Mouse (Mus musculus) thymus, postnatal 0 days (tissue): Measurements from ENCODE around the gene Sars. TPM values are rescaled to one million over a fixed set of nuclear protein-coding genes. Genes with fewer than 3 reads are reported as not detected.
A peak's percentile ranks its signal among the peaks of the same experiment; 100 is the strongest.

ENCODE experiments used
- DNase-seq: peaks from one replicate; pipeline ENCODE4 v3.0.0-alpha.2; 2015; ENCODE audit warnings: low spot score
- polyA plus RNA-seq: library from polyadenylated mRNA; unstranded; fragments of >200 nt; fragmentation: Nextera tagmentation; extraction: Ambion mirVana; gene quantifications from 2 replicates; pipeline ENCODE4 v1.2.1, GENCODE M21; 2015

The Sars gene
- polyA plus RNA-seq = 122 and 127 TPM in 2 replicates

GRCm38 (mm10) chr3:108444698-108445365 is at the start of gene Sars:
TSS of gene Sars (minus strand) at chr3:108445209.
- peak; percentile 86 for DNase-seq

DNA sequence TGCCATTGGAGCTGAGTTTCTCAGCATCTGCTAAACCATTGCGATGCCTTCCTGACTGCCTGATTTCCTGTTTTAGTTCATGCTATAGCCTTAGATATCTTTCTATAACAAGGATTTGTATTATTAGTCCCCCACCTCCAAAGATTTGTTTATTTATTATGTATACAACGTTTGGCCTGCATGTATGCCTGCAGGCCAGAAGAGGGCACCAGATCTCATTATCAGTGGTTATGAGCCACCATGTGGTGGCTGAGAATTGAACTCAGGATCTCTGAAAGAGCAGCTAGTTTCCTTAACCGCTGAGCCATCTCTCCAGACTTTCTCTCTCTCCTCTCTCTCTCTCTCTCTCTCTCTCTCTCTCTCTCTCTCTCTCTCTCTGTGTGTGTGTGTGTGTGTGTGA is 45.0 kb upstream of the Sars start:
- peak; percentile 30 for DNase-seq

GRCm38 (mm10) chr3:108484749-108485148 is 39.7 kb upstream of the Sars start:
- no peak for DNase-seq

GRCm38 (mm10) chr3:108478800-108479199 is 33.8 kb upstream of the Sars start:
- DNase-seq = no peak

DNA sequence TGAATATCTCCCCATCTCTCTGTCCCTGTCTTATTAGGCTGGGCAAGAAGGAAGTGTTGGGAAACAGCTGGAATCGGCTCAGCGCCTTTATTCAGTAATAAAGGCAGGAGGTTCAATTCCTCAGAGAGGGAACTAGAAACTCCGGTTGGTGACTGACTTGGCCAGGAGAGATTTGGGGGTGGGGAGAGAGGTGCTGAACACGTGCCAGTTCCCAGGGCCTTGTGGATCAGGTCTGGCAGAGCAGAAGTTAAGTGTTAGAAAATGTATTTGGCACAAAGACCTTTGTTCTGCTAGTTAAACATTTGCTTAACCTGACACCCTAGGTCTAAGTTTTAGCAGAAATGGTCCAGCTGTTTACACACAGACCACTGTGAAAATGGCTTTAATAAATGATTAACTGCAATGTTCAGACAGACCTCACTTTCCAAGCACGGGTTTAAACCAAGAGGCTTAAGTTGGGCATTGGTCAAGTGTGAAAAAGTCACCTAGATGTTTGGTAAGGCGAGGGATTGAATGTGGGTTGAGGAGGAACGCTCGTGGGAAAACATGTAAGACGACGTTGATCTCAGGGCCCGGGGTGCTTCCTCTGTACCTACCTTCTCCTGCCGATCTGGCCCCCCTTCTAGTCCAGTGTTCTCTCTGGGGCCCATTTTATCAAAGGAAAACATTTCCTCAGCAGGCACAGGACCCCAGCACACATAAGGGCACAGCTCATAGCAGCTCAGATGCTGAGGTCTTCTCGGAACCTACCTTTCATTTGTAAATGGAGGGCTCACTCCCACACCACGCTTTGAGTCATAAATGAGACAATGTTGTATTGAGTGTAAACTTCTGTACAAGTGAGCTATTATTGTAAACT is 32.0 kb upstream of the Sars start:
- no peak for DNase-seq

GRCm38 (mm10) chr3:108475496-108475895 is 30.5 kb upstream of the Sars start:
- no peak for DNase-seq

- no peak for DNase-seq
These were observed 30.0 kb upstream of the Sars start for GRCm38 (mm10) chr3:108474969-108475368.

DNA sequence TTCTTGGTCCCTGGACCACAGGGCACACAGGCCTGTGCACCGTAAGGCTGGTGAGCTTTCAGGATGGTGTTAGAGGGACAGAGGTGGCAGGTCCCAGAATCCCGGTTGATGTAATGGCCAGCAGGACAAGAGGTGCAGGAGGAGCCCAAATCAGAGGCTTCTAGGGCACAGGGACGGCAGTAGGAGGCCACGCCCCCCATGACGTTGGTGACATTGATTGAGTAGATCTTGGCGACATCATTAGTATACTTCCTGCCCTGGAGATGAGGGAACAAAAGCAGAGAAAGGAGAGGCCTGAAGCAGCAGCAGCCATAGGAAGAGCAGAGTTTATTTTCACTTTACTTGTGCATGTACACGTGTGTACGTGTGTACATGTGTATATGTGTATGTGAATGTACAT is 22.8 kb upstream of the Sars start:
- DNase-seq = no peak

- DNase-seq = peak; percentile 52
These were observed 21.4 kb upstream of the Sars start for GRCm38 (mm10) chr3:108466425-108466824.

- peak; percentile 56 for DNase-seq
These were observed 13.9 kb upstream of the Sars start for GRCm38 (mm10) chr3:108458866-108459265.

- DNase-seq = peak; percentile 38
These were observed 13.4 kb upstream of the Sars start for GRCm38 (mm10) chr3:108458380-108458779.

DNA sequence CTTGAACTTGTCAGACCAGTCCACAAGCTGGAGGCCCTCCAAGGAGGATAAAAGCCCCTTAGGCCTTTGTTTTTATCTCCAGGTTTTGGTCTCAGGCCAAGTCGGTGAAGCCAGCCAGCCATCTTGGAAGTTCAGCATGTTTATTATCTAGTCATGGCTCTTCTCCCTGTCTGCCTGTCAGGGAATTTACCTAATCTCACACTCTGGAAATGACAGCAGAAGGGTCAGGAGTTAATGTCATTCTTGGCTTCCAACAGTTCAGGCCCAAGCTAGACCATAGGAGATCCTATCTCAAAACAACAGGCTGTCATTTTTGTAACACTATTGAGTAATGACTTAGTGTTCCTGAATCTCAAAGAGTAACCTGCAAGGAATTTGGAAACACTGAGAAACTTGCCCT is 9.2 kb upstream of the Sars start:
- DNase-seq = no peak

DNA sequence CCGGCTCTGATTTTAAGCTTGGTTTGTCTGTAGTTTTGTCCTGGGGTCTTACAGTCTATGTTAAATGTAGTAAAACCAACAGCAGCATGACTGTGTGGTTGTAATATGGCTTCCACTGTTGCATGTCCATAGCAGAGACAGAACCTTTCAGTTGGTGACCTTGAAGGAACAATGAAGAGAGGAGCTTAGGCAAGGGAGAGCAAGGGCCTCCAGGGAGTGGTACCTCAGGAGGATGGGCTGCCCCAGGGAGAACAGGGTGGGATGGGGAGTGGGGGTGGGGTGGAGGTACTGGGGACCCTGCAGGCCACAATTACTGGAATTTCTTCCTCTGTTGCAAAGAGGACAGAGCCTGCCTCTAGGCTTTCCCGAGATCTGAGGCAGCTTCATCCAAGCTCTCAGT is 7.0 kb upstream of the Sars start:
- no peak for DNase-seq

DNA sequence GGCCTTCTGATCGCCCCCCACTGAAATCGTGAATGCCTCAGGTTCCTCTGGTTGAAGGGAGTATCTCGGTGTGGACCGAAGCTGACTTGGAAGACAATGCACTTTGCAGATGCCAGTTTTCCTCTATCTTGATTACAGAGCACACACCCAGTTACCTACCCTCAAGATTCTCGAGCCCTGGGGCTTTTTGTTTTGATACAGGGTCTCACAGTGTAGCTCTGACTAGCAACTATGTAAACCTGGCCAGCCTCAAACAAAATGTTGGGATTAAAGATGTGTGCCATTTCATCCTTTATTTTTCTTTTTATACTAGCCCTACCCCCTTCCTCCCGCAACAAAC is 327 bp upstream of the Sars start:
- no peak for DNase-seq

DNA sequence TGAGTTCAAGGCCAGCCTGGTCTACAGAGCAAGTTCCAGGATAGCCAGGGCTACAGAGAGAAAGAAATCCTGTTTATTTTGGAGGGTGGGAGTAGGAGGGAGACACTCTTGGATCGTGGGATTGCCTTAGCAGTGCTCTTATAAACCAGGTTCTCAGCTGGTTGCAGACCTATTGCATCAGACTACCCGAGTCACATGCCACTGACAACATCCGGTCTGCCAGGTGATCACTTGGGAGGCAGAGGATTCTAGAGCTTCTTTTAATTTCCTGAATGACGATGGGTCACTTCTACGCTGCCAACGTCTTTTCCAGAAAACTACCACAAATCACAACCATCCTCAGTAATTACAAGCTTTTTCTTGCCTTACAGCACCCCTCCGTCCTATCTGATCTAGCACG is 980 bp downstream of the Sars start:
- peak; percentile 47 for DNase-seq

DNA sequence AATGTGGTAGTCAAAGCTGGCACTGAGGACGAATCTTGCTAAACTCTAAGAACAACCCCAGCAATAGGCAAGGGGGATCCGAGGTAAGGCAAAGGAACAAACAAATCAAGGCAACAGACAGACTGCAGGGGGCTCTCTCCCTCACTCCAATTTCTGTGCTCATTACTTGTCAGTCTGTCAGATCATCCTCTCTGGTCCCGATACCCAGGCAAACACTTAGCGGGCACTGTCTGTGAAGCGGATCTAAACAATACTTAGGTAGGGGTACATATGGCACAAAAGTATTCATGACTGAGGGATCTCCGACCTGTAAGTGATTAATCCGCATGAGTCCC is 8.7 kb downstream of the Sars start:
- DNase-seq = no peak

- DNase-seq = no peak
These were observed 9.2 kb downstream of the Sars start for GRCm38 (mm10) chr3:108435701-108436379.

DNA sequence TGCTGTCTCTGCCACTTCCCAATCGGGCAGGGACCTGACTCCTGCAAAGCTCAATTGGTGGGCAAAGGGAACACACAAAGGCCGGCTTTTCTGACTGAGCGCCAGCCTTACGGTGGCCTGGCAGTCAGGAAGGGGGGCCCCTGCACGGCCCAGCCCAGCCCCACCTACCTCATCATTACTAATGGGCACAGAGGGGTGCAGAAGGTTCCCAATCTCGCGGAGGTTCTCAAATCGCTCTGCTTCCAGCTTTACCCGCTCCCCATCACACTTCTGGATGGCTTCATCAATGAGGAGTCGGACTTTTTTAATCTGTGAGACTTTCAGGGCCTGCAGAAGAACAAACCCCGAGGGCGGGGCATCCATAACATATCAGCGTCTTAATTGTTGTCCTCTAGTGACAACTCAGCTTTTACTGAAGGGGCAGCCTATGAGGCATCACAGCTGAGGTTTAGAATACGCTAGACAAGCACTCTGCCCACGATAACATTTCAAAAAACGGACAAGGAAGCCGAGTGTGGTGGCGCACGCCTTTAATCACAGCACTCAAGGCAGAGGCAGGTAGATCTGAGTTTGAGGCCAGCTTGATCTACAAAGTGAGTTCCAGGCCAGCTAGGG is 11.0 kb downstream of the Sars start:
- DNase-seq = no peak

DNA sequence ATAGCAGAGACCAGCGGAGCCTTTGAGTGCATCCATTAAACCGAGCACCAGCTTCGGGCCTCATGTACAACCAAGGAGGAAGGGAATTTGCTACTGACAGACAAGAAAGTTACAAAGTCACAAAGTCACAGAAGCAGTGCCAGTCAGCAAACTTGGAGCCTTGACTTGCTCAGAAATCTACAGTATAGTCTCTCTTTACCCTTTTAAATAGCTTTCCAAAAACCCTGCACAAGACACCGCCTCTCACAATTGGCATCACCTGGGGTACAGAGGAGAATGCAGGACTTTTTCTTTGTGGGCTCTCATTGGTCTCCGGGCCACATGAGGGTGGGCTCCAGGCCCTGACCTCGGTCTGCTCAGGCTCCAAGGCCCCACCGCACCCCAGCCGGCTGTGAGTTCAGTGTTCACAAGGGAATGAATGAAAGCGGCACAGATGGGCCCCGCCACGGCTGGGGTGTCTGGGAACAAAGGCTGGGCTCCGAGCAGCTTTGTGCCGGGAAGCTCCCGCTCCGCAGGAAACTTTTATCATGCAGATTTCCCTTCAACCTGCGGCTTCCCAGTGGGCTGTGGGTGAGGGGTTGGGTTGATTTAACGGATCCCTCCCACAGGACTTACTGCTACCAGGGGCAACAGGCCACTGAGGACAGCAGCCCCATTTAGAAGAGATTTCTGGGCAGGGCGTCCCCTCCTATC is 11.7 kb downstream of the Sars start:
- DNase-seq = no peak

- DNase-seq = no peak
These were observed 12.3 kb downstream of the Sars start for GRCm38 (mm10) chr3:108432542-108433187.

DNA sequence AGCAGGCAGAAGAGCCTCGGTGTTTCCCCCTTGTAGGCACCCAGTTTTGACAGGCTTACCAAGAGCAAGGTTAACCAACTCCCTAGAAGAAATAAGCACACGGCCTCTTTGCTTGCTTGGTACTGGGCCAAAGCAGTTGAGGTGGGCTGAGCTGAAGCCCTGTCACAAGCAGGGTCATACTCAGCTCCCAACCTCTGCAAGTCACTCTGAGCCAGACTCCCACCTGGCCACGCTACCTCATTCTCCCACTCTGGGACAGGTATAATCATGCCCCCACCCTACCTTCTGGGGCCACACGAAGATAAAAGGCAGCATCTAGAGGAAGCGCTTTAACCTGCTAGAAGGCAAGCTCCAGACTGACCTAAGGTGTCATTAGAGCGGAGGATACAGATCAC is 19.4 kb downstream of the Sars start:
- no peak for DNase-seq
